Mouse (Mus musculus) embryonic facial prominence, embryonic 15.5 days (tissue): ENCODE results near the gene 9930111J21Rik1. TPM values are rescaled to one million over a fixed set of nuclear protein-coding genes. Genes with fewer than 3 reads are reported as not detected.
"Not testable (repeated sequence)": the region's sequence is repeated elsewhere in the genome, so short reads cannot be mapped to it uniquely, and the experiment has no call there.

ENCODE experiments used
- ATAC-seq: fragments of 200-750 bp; cut with Nextera tagmentation; 2 replicates; pipeline ENCODE4 v1.8.0; 2017; ENCODE audit warnings: low read depth, moderate TSS enrichment; ENCODE audit not compliant: insufficient number of reproducible peaks, low FRiP score, low TSS enrichment
- H3K27ac ChIP-seq: fragments of 300-500 bp; sonication (generic); replicated peaks from 2 replicates; pipeline ENCODE4 v1.5.1; 2015; ENCODE audit warnings: mild to moderate bottlenecking, inconsistent platforms
- H3K27me3 ChIP-seq: fragments of 300-500 bp; sonication (generic); 2 replicates; pipeline ENCODE4 v1.6.1; 2015; ENCODE audit warnings: inconsistent platforms
- H3K36me3 ChIP-seq: fragments of 300-500 bp; sonication (generic); 2 replicates; pipeline ENCODE4 v1.6.1; 2015; ENCODE audit warnings: mild to moderate bottlenecking, inconsistent platforms
- H3K4me1 ChIP-seq: fragments of 300-500 bp; sonication (generic); 2 replicates; pipeline ENCODE4 v1.6.1; 2015; ENCODE audit warnings: inconsistent platforms
- H3K4me2 ChIP-seq: fragments of 300-500 bp; sonication (generic); replicated peaks from 2 replicates; pipeline ENCODE4 v1.6.1; 2015; ENCODE audit warnings: mild to moderate bottlenecking, inconsistent platforms
- H3K4me3 ChIP-seq: fragments of 300-500 bp; sonication (generic); replicated peaks from 2 replicates; pipeline ENCODE4 v1.5.1; 2015; ENCODE audit warnings: mild to moderate bottlenecking, inconsistent platforms
- H3K9ac ChIP-seq: fragments of 300-500 bp; sonication (generic); 2 replicates; pipeline ENCODE4 v1.6.1; 2015; ENCODE audit warnings: inconsistent platforms
- H3K9me3 ChIP-seq: fragments of 300-500 bp; sonication (generic); replicated peaks from 2 replicates; pipeline ENCODE4 v1.6.1; 2016; ENCODE audit warnings: inconsistent platforms
- WGBS: fragments of 180-500 bp; shearing (Covaris S2); methylation state at CpG from one replicate; pipeline ENCODE4 v1.1.7; 2015; 5-methylcytosine and 5-hydroxymethylcytosine counted together
- polyA plus RNA-seq: library from polyadenylated mRNA; unstranded; fragments of >200 nt; fragmentation: Nextera tagmentation; extraction: Ambion mirVana; gene quantifications from 2 replicates; pipeline ENCODE4 v1.2.1, GENCODE M21; 2015

9930111J21Rik1 gene
- polyA plus RNA-seq, 1 experiment from 2014 or later: 0.49 TPM

DNA sequence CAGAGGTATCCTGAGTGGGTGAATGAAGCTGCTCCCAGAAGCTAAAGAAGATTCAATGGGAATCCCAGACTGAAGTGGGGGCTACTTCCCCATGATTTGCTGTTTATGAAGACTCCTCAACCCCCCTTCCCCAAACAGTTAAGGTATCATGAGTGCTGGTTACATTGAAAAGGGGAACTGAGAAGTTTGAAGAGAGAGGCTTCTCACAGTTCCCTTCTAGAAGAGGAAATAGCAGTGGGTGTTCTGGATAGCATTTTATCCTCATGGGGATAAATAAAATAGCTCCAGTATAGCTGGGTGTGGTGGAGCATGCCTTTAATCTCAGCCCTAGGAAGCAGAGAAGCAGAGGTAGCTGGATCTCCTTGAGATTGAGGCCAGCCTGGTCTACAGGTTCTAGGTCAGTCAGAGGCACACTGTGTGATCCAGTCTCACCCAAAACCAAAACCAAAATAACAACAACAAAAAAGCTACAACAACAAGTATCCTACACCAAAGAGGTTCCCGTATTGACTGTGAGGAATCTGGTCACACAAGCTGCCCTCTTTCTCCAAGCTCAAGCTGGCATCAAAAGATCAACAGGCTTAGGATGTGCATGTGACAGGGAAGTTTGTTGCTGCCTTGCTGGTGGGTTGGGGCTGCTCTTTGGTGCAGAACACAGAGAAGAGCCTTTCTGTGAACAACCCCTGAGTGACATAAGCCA lies 808 bp downstream of the 9930111J21Rik1 start, which contains the start of gene Olfr56:
Gene Olfr56 (plus strand): TSS at position 650 of the 700 bp plus-strand sequence.
- not testable (repeated sequence) for H3K27me3 ChIP-seq, H3K36me3 ChIP-seq, H3K9me3 ChIP-seq, H3K4me2 ChIP-seq, H3K4me3 ChIP-seq, H3K27ac ChIP-seq, ATAC-seq, H3K4me1 ChIP-seq, H3K9ac ChIP-seq
- WGBS: no CpG with 5 or more reads among the region's 1 CpGs

DNA sequence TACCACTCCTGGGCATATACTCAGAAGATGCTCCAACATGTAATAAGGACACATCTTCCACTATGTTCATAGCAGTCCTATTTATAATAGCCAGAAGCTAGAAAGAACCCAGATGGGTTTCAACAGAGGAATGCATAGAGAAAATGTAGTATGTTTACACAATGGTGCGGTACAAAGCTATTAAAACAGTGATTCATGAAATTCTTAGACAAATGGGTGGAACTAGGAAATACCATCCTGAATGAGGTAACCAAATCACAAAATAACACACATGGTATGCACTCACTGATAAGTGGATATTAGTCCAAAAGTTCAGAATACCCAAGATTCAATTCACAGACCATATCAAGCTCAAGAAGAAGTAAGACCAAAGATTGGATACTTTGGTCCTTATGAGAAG lies 4.5 kb downstream of the 9930111J21Rik1 start:
- not testable (repeated sequence) for H3K4me3 ChIP-seq, H3K4me1 ChIP-seq, ATAC-seq, H3K4me2 ChIP-seq, H3K9me3 ChIP-seq, H3K27me3 ChIP-seq, H3K27ac ChIP-seq, H3K9ac ChIP-seq, H3K36me3 ChIP-seq
- no CpG with 5 or more reads among the region's 1 CpGs for WGBS

DNA sequence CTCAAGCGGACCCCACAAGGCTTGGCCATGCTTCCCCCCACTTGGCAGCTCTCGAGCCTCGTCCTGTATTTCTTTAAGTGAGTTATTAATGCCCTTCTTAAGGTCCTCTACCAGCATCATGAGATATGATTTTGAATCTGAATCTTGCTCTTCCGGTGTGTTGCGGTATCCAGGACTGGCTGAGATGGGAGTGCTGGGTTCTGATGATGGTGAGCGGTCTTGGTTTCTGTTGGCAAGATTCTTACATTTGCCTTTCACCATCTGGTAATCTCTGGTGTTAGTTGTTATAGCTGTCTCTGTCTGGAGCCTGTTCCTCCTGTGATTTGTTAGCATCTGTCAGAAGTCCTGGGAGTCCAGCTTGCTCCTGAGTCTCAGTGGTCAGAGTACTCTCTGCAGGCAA lies 33.1 kb downstream of the 9930111J21Rik1 start, which contains the start of gene Psme2b:
Gene Psme2b (minus strand): TSS at position 101 of the 400 bp plus-strand sequence.
- not testable (repeated sequence) for H3K9me3 ChIP-seq, H3K4me2 ChIP-seq, H3K4me3 ChIP-seq, H3K4me1 ChIP-seq, ATAC-seq, H3K27me3 ChIP-seq, H3K9ac ChIP-seq, H3K27ac ChIP-seq, H3K36me3 ChIP-seq
- 87% methylated on average over 6 of the region's 6 CpGs for WGBS

DNA sequence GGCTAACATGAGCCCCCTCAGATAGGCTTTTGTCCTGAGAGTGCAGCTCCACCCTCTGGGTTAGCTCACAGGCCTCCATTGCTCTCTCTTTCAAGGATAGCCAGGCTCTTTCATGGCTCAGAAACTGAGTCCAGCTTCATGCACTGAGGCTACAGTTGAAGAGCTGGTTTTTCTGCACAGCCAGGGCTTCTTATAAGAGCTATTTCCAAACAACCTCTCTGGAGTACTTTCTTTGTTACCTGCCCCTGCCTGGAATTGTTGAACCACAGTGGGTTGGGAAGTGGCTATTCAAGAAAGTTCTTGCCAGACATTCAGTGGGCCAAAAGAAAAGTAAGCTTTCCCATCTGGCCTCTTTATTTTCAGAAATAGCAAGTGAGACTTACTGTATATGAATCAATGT lies 39.9 kb downstream of the 9930111J21Rik1 start:
- not testable (repeated sequence) for H3K4me3 ChIP-seq, ATAC-seq, H3K9ac ChIP-seq, H3K27ac ChIP-seq, H3K36me3 ChIP-seq, H3K27me3 ChIP-seq, H3K4me1 ChIP-seq, H3K4me2 ChIP-seq, H3K9me3 ChIP-seq

DNA sequence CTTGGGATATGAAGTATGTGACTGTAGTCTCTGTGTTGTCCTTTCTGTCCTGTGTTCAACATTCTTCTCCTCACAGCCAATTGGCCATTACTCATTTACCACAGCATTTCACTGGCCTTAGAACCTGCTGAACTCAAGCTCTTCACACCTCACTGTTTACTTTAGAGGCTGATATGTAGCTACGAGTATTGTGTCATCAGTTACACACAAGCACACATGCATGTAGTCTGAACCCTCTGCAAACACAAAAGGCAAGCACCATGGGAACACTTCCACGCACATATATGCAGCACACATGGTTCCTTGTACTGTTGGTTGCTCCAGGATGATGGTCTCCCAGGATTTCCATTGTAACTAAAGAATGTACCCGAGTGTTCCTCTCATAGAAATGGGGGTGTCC lies 43.9 kb downstream of the 9930111J21Rik1 start:
- not testable (repeated sequence) for H3K4me3 ChIP-seq, H3K27me3 ChIP-seq, ATAC-seq, H3K36me3 ChIP-seq, H3K27ac ChIP-seq, H3K4me1 ChIP-seq, H3K9me3 ChIP-seq, H3K9ac ChIP-seq, H3K4me2 ChIP-seq
- no CpG with 5 or more reads among the region's 3 CpGs for WGBS

DNA sequence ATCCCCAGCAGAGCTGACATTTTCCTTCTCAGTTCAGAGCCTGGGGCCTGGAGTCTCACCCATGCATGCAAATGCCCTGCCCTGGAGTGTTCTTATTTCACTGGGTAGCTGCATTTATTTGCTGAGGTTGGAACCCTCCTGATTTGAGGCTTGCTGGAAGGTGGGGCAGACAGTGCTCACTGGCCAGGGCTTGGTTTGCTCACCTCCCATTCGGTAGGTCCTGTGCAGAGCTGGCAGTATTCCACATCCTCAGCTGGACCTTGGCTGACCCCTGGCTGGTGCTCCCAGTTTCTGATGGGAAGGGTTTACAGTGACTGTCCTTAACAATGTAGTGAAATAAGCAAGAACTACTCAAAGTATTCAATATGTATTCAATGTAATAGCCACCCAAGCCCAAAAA lies 45.3 kb downstream of the 9930111J21Rik1 start:
- 81% methylated on average over 1 of the region's 1 CpGs for WGBS
- H3K9ac ChIP-seq, H3K9me3 ChIP-seq, H3K4me2 ChIP-seq, H3K4me1 ChIP-seq, H3K4me3 ChIP-seq, ATAC-seq, H3K36me3 ChIP-seq, H3K27ac ChIP-seq, H3K27me3 ChIP-seq: not testable (repeated sequence)

DNA sequence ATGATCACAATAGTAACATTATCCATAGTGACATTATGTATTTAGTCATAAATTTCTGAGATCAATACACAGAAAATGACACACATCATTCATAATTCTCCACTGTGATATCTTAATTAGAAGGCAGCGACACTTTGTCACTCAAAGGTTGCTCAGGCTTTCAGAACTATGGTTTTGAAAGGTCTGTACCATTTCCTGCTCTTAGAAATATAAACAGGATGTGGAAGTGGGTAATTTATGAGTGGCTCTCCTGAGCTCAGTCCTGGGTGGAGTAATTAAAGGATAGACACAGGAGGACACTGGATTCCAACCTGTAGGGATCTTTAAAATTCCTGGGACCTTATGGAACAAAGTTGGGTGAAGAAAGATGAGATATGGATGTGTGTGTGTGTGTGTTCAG lies 45.8 kb downstream of the 9930111J21Rik1 start:
- H3K4me1 ChIP-seq, H3K4me3 ChIP-seq, H3K27me3 ChIP-seq, H3K4me2 ChIP-seq, H3K27ac ChIP-seq, ATAC-seq, H3K36me3 ChIP-seq, H3K9ac ChIP-seq, H3K9me3 ChIP-seq: not testable (repeated sequence)
- 82% methylated on average over 1 of the region's 1 CpGs for WGBS

DNA sequence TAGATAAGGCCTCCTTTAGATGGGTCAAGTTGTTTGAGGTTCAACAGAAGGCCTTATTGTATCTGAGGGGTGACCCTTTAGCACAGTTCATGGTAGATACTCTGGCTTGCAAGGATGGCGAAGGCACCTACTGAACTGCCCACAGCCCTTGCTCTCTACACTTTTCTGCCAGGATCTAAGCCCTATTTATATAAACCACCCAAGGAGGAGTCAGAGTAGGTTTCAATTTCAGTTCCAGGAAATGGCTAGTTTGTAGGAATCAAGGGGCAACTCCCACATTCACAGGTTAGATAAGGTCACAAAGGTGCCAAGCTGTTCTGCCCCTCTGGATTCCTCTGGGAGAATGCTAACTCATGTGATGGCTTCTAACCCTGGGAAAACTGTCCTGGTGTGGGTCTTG lies 51.1 kb downstream of the 9930111J21Rik1 start:
- H3K9me3 ChIP-seq, H3K9ac ChIP-seq, H3K27ac ChIP-seq, H3K36me3 ChIP-seq, H3K4me1 ChIP-seq, H3K27me3 ChIP-seq, H3K4me3 ChIP-seq, H3K4me2 ChIP-seq, ATAC-seq: not testable (repeated sequence)
- WGBS: 84% methylated on average over 1 of the region's 1 CpGs

DNA sequence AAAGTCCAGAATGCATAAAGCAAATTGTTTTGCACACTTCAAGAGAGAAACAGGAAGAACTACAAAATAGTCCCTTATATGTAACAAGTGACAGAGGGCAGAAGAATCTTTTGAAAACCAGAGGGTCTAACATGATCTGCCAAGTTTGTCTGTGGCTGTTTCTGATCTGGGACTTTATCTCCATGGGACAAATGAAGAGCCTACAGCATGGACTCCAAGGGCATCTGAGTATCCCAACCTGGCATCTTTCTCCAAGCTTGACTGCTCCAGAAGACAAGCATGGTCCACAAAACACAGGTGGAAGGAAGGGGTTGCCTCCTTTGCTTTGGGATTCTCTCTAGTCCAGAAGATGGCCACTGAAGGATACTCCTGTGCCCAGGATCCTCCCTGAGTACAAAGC lies 52.8 kb downstream of the 9930111J21Rik1 start:
- H3K4me1 ChIP-seq, ATAC-seq, H3K4me2 ChIP-seq, H3K4me3 ChIP-seq, H3K9me3 ChIP-seq, H3K27me3 ChIP-seq, H3K36me3 ChIP-seq, H3K27ac ChIP-seq, H3K9ac ChIP-seq: not testable (repeated sequence)

DNA sequence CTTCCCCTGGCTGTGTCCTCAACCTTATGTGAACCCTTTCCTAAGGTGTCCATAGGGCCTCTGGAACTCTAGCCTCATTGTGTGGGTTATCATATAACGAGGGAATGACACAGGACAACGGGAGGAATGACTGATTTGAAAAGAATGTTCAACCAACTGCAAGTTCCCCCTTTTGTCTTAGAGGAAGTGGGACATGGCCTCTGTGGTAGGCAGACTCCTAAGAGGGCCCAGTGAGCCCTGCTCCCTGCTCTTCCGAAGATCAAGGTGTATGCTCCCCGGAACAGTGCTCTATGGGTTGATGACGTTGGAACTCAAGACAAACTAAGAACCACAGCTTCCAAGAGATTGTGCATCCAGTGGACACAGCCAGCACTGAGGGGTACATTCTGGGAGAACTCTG lies 55.4 kb downstream of the 9930111J21Rik1 start:
- 75% methylated on average over 5 of the region's 5 CpGs for WGBS
- ATAC-seq, H3K9me3 ChIP-seq, H3K27me3 ChIP-seq, H3K36me3 ChIP-seq, H3K4me1 ChIP-seq, H3K4me2 ChIP-seq, H3K9ac ChIP-seq, H3K4me3 ChIP-seq, H3K27ac ChIP-seq: not testable (repeated sequence)

DNA sequence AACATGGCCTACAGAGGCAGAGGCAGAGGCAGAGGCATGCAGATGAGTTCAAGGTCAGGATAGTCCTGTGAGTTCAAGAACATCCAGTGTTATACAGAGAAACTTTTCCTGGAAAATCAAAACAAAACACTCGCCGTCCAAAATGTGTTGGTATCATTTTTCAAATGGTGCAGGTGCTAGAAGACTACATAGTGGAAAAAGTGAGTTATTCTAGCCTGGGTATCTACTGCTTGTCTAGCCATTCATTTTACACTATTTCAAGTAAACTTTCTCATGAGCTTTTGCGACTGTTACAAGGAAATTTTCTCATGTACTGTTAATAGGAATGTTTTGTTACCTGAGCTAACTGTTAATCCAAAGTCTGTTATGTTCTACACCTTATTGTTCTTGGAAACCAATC lies 60.8 kb downstream of the 9930111J21Rik1 start:
- H3K4me1 ChIP-seq: no peaks in the 10 kb centered on the region
- H3K9me3 ChIP-seq: no peaks in the 10 kb centered on the region
- no peak overlapping the region for H3K4me3 ChIP-seq
- 75% methylated on average over 3 of the region's 3 CpGs for WGBS
- H3K36me3 ChIP-seq: no peaks in the 10 kb centered on the region
- H3K27ac ChIP-seq: no peak overlapping the region
- no peak overlapping the region for H3K4me2 ChIP-seq
- no peak for ATAC-seq
- H3K9ac ChIP-seq: no peak overlapping the region
- no peaks in the 10 kb centered on the region for H3K27me3 ChIP-seq

DNA sequence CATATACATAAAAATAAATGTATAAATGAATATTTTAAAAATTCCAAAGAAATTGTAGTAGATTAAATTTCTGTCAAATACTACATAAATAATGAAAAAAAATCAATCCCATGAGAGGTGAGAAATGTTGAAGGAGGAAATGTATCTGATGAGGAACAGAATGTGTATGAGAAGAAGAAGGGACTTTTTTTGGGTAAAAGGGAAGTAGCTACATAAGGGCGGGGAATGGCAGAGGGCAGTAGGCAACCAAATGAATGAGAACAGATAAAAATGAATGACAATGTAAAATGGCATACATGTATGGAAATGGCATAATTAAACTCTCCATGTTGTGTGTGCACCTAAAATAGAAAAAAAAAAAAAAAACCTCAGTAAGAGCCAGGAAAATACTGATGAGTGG lies 65.6 kb downstream of the 9930111J21Rik1 start:
- Histone ChIP-seq H3K9me3 (no peaks in the 10 kb centered on the region), H3K4me1 (no peaks in the 10 kb centered on the region)

More for the DNA sequence above, 65.6 kb downstream of the 9930111J21Rik1 start:
- 94% methylated on average over 1 of the region's 1 CpGs for WGBS
- Histone ChIP-seq H3K27me3 (no peaks in the 10 kb centered on the region), H3K4me3 (no peak overlapping the region), H3K27ac (no peak overlapping the region), H3K4me2 (no peak overlapping the region), H3K9ac (no peak overlapping the region), H3K36me3 (no peaks in the 10 kb centered on the region)
- no peak for ATAC-seq
